Mouse (Mus musculus) intestine, embryonic 14.5 days (tissue): ENCODE results near the gene Lrrc4b. TPM values are rescaled to one million over a fixed set of nuclear protein-coding genes. Genes with fewer than 3 reads are reported as not detected.

Source experiments
- ATAC-seq: fragments of 200-750 bp; cut with Nextera tagmentation; replicated peaks from 2 replicates; pipeline ENCODE4 v1.8.0; 2017; ENCODE audit warnings: low read depth, moderate number of reproducible peaks, moderate TSS enrichment, moderate library complexity; ENCODE audit not compliant: low FRiP score, low TSS enrichment
- DNase-seq: peaks from one replicate; pipeline ENCODE4 v3.0.0-alpha.2; 2018; ENCODE audit warnings: low spot score
- H3K27ac ChIP-seq: fragments of 300-500 bp; sonication (generic); 2 replicates; pipeline ENCODE4 v1.5.1; 2014; ENCODE audit warnings: low read depth, mild to moderate bottlenecking, control low read depth
- H3K27me3 ChIP-seq: fragments of 300-500 bp; sonication (generic); replicated peaks from 2 replicates; pipeline ENCODE4 v1.6.1; 2014; ENCODE audit warnings: low read length, control low read depth; ENCODE audit not compliant: control insufficient read depth, insufficient read depth
- H3K36me3 ChIP-seq: fragments of 300-500 bp; sonication (generic); 2 replicates; pipeline ENCODE4 v1.6.1; 2014; ENCODE audit warnings: low read length, control low read depth; ENCODE audit not compliant: control insufficient read depth, insufficient read depth
- H3K4me1 ChIP-seq: fragments of 300-500 bp; sonication (generic); replicated peaks from 2 replicates; pipeline ENCODE4 v1.6.1; 2014; ENCODE audit warnings: low read length, control low read depth, mixed read lengths; ENCODE audit not compliant: control insufficient read depth, insufficient read depth
- H3K4me2 ChIP-seq: fragments of 300-500 bp; sonication (generic); 2 replicates; pipeline ENCODE4 v1.6.1; 2014; ENCODE audit warnings: low read length
- H3K4me3 ChIP-seq: fragments of 300-500 bp; sonication (generic); 2 replicates; pipeline ENCODE4 v1.5.1; 2014; ENCODE audit warnings: low read depth, low read length, control low read depth, mixed read lengths
- H3K9ac ChIP-seq: fragments of 300-500 bp; sonication (generic); 2 replicates; pipeline ENCODE4 v1.6.1; 2014; ENCODE audit warnings: mild to moderate bottlenecking, low read length
- H3K9me3 ChIP-seq: fragments of 300-500 bp; sonication (generic); 2 replicates; pipeline ENCODE4 v1.6.1; 2016; ENCODE audit warnings: low read length, control low read depth; ENCODE audit not compliant: control insufficient read depth
- WGBS: fragments of 180-500 bp; shearing (Covaris S2); extraction: QIAGEN DNeasy Blood & Tissue Kit; methylation state at CpG from one replicate; pipeline ENCODE4 v1.1.7; 2014; 5-methylcytosine and 5-hydroxymethylcytosine counted together
- polyA plus RNA-seq: library from polyadenylated mRNA; unstranded; fragments of >200 nt; fragmentation: Nextera tagmentation; extraction: Ambion mirVana; gene quantifications from 2 replicates; pipeline ENCODE4 v1.2.1, GENCODE M21; 2014

Gene Lrrc4b
- polyA plus RNA-seq, 1 experiment from 2014 or later = 1.3 TPM

DNA sequence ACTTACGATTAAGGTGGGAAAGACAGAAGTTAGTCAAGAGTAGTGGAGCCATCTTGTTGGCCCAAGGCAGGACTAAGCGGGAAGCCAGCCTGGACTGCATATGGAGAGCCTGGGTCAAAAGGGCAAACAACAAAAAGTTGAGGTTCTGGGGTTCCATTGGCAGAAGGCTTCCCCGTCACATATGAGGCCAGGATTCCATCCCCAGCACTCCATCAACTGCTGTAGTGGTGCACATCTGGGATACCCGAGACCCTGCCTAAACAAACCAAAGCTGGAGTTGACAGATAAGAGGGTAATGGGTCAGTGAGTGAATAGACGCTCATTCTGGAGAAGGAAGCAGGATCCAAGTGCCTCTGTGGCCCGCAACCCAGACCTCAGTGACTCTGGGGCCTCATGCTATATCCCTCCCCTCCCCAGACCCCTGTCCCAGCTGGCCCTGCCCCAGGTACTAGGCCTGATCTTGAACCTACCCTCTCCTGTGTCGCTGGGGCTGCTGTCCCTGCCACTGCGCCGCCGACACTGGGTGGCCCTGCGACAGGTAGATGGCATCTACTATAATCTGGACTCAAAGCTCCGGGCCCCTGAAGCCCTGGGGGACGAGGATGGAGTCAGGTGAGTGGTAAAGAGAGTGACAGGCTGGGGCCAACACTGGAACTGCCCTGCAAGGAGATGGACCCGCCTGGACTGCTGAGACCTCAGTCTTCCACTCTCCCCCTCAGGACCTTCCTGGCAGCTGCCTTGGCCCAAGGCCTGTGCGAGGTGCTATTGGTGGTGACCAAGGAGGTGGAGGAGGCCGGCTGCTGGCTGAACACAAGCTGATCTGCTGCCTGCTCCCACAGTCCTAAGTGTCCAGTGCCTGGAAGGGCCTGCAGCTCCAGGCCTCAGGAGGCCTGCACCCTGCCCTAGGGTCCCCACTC, 42.1 kb downstream of the Lrrc4b start:
- ATAC-seq = no peak
- Histone ChIP-seq H3K9ac (no peak overlapping the region), H3K9me3 (no peaks in the 10 kb centered on the region), H3K4me3 (no peak overlapping the region), H3K4me1 (peaks cover 10% of the 10 kb centered on the region), H3K4me2 (no peak overlapping the region), H3K27me3 (peaks cover 7% of the 10 kb centered on the region), H3K27ac (no peak overlapping the region), H3K36me3 (no peaks in the 10 kb centered on the region)
- WGBS = 82% methylated on average over 16 of the region's 16 CpGs
- DNase-seq = no peak

DNA sequence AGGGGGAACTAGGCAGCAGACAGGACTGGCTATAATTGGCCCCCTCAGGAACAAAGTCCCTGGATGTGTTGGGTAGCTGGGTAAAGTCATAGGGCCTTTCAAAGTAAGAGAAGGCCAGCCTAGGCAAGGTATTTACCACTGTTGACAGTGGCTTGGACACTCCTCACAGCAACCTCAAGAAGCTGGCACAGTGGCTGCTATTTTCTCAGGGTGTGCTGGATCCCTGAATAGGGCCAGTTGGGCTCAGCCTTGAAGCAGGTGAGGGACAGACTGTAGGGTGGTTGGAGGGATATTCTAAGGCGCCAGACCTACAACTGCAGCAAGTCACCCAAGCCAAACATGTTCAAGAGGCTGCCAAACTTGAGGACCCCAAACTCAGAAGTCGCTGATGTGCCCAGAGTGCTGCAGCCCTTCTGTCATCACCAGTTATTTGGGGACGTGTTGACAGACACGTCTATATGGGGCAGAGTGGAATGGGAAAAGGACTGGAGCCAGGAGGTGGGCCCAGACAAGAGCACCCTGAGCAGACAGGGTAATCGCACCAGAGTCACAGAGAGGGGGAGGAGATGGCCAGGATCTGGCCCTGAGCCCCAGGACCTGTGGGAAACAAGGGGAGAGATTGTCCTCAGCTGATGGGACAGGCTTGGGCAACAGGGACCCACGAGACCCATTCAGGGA, 43.2 kb downstream of the Lrrc4b start:
- WGBS = 45% methylated on average over 6 of the region's 6 CpGs

DNA sequence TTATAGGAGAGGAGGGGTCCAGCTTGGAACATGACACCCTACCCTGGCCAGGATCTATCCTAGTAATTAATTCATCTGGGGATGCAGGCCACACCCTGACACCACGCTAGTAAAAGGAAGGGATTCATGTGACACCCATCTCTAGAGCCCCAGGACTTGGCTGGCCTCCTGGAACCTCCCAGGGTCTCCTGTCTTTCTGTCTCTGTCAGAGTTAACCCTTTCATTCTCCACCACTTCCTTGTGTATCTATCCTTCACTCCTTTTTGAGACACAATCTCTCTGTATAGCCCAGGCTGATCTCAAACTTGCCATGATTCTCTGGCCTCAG, 43.7 kb downstream of the Lrrc4b start:
- Histone ChIP-seq H3K9ac (no peak overlapping the region), H3K4me3 (no peak overlapping the region), H3K9me3 (no peaks in the 10 kb centered on the region), H3K4me2 (no peak overlapping the region), H3K4me1 (peaks cover 10% of the 10 kb centered on the region), H3K27ac (no peak overlapping the region), H3K27me3 (peaks cover 22% of the 10 kb centered on the region), H3K36me3 (no peaks in the 10 kb centered on the region)
- DNase-seq = no peak
- no peak for ATAC-seq
- WGBS = 7% methylated on average over 1 of the region's 1 CpGs

More for the DNA sequence above, 43.2 kb downstream of the Lrrc4b start:
- no peak for DNase-seq
- no peak for ATAC-seq
- H3K4me3 ChIP-seq = no peak overlapping the region
- H3K4me1 ChIP-seq = peaks cover 10% of the 10 kb centered on the region
- H3K27ac ChIP-seq = no peak overlapping the region
- H3K9ac ChIP-seq = no peak overlapping the region
- H3K27me3 ChIP-seq = peaks cover 17% of the 10 kb centered on the region
- no peaks in the 10 kb centered on the region for H3K36me3 ChIP-seq
- H3K9me3 ChIP-seq = no peaks in the 10 kb centered on the region
- no peak overlapping the region for H3K4me2 ChIP-seq

DNA sequence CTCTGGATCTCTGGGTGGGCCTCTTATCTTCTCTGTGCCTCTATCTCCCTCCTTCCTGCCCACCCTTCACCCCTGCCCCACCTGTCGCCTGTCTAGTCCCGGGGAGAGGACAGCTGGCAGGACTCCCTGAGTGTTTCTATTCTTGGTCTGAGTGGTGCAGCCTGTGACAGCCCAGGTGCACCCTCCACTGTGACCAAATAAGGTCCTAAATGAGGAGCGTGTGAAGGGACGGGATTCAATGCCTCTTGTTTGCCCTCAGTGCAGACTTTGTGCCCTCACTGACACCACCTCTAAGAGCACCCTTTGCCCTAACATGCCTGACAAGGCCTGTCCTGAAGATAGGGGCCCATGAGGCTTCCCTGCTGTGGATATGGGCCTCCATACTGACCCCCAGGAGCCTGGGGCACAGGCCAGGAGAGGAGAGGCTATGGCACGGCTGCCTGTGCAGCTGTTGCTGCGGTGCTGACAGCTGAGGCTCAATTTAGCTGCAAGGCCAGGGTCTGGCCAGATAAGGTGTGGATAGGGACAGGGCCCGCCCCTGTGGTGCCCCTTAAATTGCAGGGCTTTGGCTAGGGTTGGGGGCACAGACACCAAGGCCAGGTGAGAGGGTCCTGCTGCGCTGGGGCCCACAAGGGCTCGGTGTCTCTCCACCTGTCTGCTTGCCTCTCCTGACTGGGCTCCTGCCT, 44.3 kb downstream of the Lrrc4b start:
- Histone ChIP-seq H3K9ac (no peak overlapping the region), H3K9me3 (no peaks in the 10 kb centered on the region), H3K27me3 (peaks cover 28% of the 10 kb centered on the region), H3K4me1 (peaks cover 10% of the 10 kb centered on the region), H3K36me3 (no peaks in the 10 kb centered on the region), H3K4me3 (no peak overlapping the region), H3K27ac (0 out of 2 replicates have a peak overlapping the region, but pooled peaks have one; percentile 16), H3K4me2 (no peak overlapping the region)
- ATAC-seq = no peak
- DNase-seq = no peak
- WGBS = 35% methylated on average over 9 of the region's 9 CpGs

DNA sequence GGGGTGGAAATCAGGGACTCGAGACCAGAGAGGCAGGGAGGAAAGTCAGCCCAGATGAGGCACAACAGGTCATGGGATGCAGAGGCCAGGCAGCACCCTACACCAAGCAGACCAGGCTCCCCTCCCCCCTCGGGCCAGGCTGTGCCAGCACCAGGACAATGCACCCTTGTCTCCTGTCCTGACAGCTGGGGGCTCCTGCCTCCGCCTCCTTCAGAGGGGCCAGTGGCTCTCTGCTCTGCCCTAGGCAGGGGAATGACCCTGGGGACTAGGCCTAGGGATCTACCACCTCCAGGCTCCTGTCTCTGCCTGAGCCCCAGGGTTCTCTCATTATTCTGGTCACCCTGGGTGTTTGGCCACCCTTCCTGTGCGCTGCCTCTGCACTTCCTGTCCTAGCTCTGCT, 45.6 kb downstream of the Lrrc4b start:
- Histone ChIP-seq H3K27ac (peak overlapping the region; percentile 34; the same call in 1 of the 2 replicates), H3K9me3 (no peaks in the 10 kb centered on the region), H3K27me3 (peaks cover 37% of the 10 kb centered on the region), H3K36me3 (no peaks in the 10 kb centered on the region), H3K4me1 (peaks cover 3% of the 10 kb centered on the region; the same call in 1 of the 2 replicates), H3K9ac (0 out of 2 replicates have a peak overlapping the region, but pooled peaks have one; percentile 13), H3K4me2 (no peak overlapping the region), H3K4me3 (no peak overlapping the region)
- 17% methylated on average over 4 of the region's 4 CpGs for WGBS
- ATAC-seq (peak; percentile 71), DNase-seq (no peak)

DNA sequence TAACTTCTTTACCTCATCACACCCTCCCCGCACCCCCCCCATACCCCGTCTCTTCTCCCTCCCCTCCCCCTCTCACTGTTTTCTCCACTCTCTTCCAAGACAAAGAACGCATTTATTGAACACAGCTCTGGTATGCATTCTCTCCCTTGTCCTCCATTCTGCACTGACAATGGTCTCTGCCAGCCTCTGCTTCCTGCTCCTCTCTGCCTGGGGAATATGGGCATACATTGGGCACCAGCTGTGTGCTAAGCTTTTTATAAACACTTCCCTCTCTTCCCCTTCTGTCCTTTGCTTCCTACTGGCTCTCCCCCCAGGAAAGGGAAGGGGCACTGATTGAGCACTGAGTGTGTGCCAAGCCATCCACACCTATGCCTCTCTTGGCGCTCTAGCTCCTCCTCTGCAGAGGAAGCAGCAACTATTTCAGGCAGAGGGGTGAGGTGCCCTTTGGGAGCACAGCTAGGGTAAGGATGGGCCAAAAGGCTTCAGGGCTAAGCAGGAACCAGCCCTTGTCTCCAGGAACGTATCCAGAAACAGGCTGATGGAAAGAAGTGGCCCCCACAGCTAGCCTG, 46.3 kb downstream of the Lrrc4b start:
- no peak overlapping the region for H3K4me3 ChIP-seq
- H3K36me3 ChIP-seq = no peaks in the 10 kb centered on the region
- no peak overlapping the region for H3K9ac ChIP-seq
- 37% methylated on average over 5 of the region's 5 CpGs for WGBS
- H3K4me1 ChIP-seq = peaks cover 3% of the 10 kb centered on the region; the same call in 1 of the 2 replicates
- ATAC-seq (no peak), DNase-seq (no peak)
- no peak overlapping the region for H3K4me2 ChIP-seq
- no peaks in the 10 kb centered on the region for H3K9me3 ChIP-seq
- peak overlapping the region; percentile 34; the same call in 1 of the 2 replicates for H3K27ac ChIP-seq
- H3K27me3 ChIP-seq = peaks cover 40% of the 10 kb centered on the region

DNA sequence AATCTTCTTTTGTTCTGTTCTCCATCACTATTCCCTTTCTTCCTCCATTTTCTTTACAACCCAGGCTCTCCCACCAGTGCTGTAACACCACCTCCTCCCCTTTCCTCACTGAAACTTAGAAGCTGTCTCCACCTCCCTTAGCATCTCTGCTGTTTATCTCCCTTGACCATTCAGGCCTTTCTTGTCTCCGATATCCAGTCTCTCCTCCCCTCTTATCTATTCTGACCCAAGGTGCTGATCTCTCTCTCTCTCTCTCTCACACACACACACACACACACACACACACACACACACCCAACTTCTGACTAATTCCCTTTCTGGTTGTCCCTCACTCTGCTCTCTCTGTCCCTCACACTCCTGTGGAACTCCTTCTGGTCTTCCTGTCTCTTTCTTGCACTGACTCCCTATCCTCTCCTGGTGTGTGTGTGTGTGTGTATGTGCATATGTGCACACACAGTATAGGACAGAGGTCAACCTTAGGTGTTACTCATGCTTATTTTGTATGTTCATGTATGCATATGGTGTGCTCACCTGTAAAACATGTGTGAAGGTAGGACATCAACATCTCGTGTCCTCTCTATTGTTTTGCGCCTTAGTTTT, 54.1 kb downstream of the Lrrc4b start:
- H3K4me1 ChIP-seq = no peaks in the 10 kb centered on the region
- H3K27me3 ChIP-seq = peaks cover 30% of the 10 kb centered on the region
- H3K27ac ChIP-seq = no peak overlapping the region
- ATAC-seq (no peak), DNase-seq (no peak)
- no peak overlapping the region for H3K4me3 ChIP-seq
- no peaks in the 10 kb centered on the region for H3K9me3 ChIP-seq
- H3K36me3 ChIP-seq = no peaks in the 10 kb centered on the region
- H3K4me2 ChIP-seq = no peak overlapping the region
- H3K9ac ChIP-seq = no peak overlapping the region
- 63% methylated on average over 3 of the region's 3 CpGs for WGBS

DNA sequence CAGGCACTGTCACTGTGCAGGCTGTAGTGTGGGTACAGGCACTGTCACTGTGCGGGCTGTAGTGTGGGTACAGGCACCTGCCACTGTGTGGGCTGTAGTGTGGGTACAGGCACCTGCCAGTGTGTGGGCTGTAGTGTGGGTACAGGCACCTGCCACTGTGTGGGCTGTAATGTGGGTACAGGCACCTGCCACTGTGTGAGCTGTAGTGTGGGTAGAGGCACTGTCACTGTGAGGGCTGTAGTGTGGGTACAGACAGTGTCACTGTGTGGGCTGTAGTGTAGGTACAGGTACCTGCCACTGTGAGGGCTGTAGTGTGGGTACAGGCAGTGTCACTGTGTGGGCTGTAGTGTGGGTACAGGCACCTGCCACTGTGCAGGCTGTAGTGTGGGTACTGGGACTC, 55.3 kb downstream of the Lrrc4b start:
- no peak overlapping the region for H3K4me3 ChIP-seq
- no peak overlapping the region for H3K27ac ChIP-seq
- 100% methylated on average over 1 of the region's 1 CpGs for WGBS
- H3K36me3 ChIP-seq = peaks cover 8% of the 10 kb centered on the region
- H3K9me3 ChIP-seq = no peaks in the 10 kb centered on the region
- H3K27me3 ChIP-seq = peaks cover 22% of the 10 kb centered on the region
- DNase-seq (no peak), ATAC-seq (no peak)
- no peak overlapping the region for H3K4me2 ChIP-seq
- no peak overlapping the region for H3K9ac ChIP-seq
- H3K4me1 ChIP-seq = no peaks in the 10 kb centered on the region
